Mouse (Mus musculus): ENCODE data around the gene Apol8.

DNA sequence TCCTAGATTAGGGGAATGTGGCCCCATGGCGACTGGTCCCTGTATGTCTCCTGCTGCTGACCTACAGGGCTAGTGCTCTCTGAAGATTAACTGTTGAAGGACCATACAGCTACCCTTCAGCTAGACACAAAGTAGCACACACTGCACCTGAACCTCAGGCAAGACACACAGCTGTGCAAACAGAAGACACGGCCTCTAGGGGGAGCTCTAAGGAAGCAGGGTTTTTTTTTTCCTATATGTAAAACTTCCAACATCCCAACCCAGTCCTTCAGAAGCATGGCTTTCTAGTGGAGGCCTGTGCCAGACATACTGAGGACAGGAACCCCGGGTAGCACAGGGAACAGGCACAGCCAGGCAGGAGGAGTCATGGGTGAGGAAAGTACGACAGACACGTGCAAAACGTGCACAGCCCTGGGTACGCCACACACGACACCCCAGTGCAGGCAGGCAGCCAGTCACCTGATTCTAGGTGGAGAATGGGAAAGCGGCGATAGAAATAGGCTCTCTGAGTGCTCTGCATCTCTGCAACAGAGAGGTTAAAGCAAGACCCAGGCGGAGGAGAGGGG lies 25.7 kb upstream of the Apol8 start:
- no peak for TF ChIP-seq MAX (IDR thresholded peaks at IDR 0.05)
- peak; percentile 57 for TF ChIP-seq CTCF (IDR thresholded peaks at IDR 0.05; ENCODE audit: control insufficient read depth, insufficient read depth, insufficient read length)
